Mouse (Mus musculus): ENCODE results near the gene Tbcc. TPM values are rescaled to one million over a fixed set of nuclear protein-coding genes. Genes with fewer than 3 reads are reported as not detected.
A peak's percentile ranks its signal among the peaks of the same experiment; 100 is the strongest.

Gene Tbcc
- total and polyA plus RNA-seq, 3 experiments, result 19.3 to 31.8 TPM; not detected in 1

DNA sequence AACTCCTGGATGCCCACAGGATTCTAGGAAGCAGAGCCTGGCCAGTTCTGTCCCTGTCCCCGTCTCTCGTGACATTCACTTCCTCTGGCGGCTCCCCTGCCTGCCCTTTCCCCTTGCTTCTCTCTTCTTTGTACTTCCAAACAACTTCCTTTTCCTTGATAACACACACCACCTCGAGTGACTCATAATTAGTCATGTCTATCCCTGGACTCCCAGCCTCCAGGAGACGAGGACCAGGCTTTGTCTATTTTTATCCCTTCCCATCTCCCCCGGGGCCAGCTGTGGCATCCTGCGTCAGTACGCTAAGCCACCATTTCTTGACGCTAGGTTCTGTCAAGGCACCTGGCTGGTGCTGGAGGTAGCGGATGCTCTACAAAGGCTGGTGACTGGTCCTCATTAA lies 16.4 kb upstream of the Tbcc start:
- Histone ChIP-seq H3K4me3 (ENCODE audit: control insufficient read depth in 1 of 2, insufficient read depth in 1 of 2, low read depth in 2 of 2, low read length in 2 of 2) (no peak overlapping the region), H3K27ac (ENCODE audit: control insufficient read depth, low read depth, low read length) (no peak overlapping the region), H3K4me1 (ENCODE audit: control insufficient read depth in 1 of 2, insufficient read depth in 2 of 2, low read length in 2 of 2) (peaks cover 5 to 27% of the 10 kb centered on the region in 2 experiments), H3K79me2 (ENCODE audit: control insufficient read depth, insufficient read depth, low read length, poor library complexity) (no peaks in the 10 kb centered on the region), H3K9ac (ENCODE audit: control insufficient read depth, low read depth, low read length, poor library complexity, severe bottlenecking) (0 out of 2 replicates have a peak overlapping the region, but pooled peaks have one; percentile 8), H3K36me3 (ENCODE audit: control insufficient read depth in 1 of 2, insufficient read depth in 2 of 2, low read length in 2 of 2) (peaks cover 0 to 15% of the 10 kb centered on the region in 2 experiments; a peak in 2 of 4 replicates), H3K9me3 (replicated peaks; ENCODE audit: insufficient read depth, low read length) (no peaks in the 10 kb centered on the region), H3K27me3 (ENCODE audit: control insufficient read depth in 1 of 2, insufficient read depth in 2 of 2, low read length in 2 of 2) (no peaks in the 10 kb centered on the region)
- DNase-seq (ENCODE audit: low read depth, low spot score), result peak; percentile 66
- no peak for TF ChIP-seq ZKSCAN1 (IDR thresholded peaks at IDR 0.05; ENCODE audit: low read depth, low read length)
- TF ChIP-seq POLR2AphosphoS5 (IDR thresholded peaks at IDR 0.05; ENCODE audit: borderline replicate concordance, low read depth, low read length), result no peak
- no peak for TF ChIP-seq MYC (IDR thresholded peaks at IDR 0.05; ENCODE audit: low read depth, low read length)
- TF ChIP-seq SMC3 (IDR thresholded peaks at IDR 0.05; ENCODE audit: low read depth, low read length), result no peak
- TF ChIP-seq SIN3A (IDR thresholded peaks at IDR 0.05; ENCODE audit: low read length), result no peak
- TF ChIP-seq EP300 (IDR thresholded peaks at IDR 0.05; ENCODE audit: low read depth in 1 of 2, low read length in 2 of 2), result no peak
- no peak for TF ChIP-seq KAT2A (conservative IDR thresholded peaks at IDR 0.05; ENCODE audit: low read depth, low read length)
- no peak for TF ChIP-seq ZC3H11A (IDR thresholded peaks at IDR 0.05; ENCODE audit: low read depth, low read length)
- no peak for TF ChIP-seq MAZ (IDR thresholded peaks at IDR 0.05; ENCODE audit: low read depth, low read length)
- no peak for TF ChIP-seq TBP (IDR thresholded peaks at IDR 0.05; ENCODE audit: low read depth, low read length)
- no peak; the same call in 1 of the 2 replicates for TF ChIP-seq ETS1 (IDR thresholded peaks at IDR 0.05; ENCODE audit: low read depth, low read length)
- no peak for TF ChIP-seq USF2 (IDR thresholded peaks at IDR 0.05; ENCODE audit: borderline replicate concordance in 1 of 2, insufficient read depth in 1 of 2, low read depth in 1 of 2, low read length in 2 of 2)
- no peak for TF ChIP-seq POLR2AphosphoS2 (IDR thresholded peaks at IDR 0.05; ENCODE audit: low read length)

DNA sequence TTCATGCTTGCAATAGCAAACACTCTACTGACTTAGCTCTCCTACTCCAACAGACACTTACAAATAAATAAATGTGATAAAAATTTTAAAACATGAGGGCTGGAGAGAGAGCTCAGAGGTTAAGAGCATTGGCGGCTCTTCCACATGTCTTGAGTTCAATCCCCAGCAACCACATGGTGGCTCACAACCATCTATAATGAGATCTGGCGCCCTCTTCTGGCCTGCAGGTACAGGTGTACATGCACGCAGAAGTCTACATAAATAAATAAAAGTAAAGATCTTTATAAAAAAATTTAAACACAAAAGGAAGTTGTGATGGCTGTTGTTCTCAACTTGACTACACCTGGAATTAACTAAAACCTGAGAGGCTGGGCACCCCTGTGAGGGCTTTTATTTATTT lies 14.9 kb upstream of the Tbcc start:
- Histone ChIP-seq H3K36me3 (ENCODE audit: control insufficient read depth in 1 of 2, insufficient read depth in 2 of 2, low read length in 2 of 2) (peaks cover 0 to 11% of the 10 kb centered on the region in 2 experiments; a peak in 2 of 4 replicates), H3K9me3 (replicated peaks; ENCODE audit: insufficient read depth, low read length) (no peaks in the 10 kb centered on the region), H3K27me3 (ENCODE audit: control insufficient read depth in 1 of 2, insufficient read depth in 2 of 2, low read length in 2 of 2) (no peaks in the 10 kb centered on the region), H3K79me2 (ENCODE audit: control insufficient read depth, insufficient read depth, low read length, poor library complexity) (no peaks in the 10 kb centered on the region), H3K27ac (ENCODE audit: control insufficient read depth, low read depth, low read length) (no peak overlapping the region), H3K4me1 (ENCODE audit: control insufficient read depth in 1 of 2, insufficient read depth in 2 of 2, low read length in 2 of 2) (peaks cover 6 to 33% of the 10 kb centered on the region in 2 experiments), H3K9ac (ENCODE audit: control insufficient read depth, low read depth, low read length, poor library complexity, severe bottlenecking) (no peak overlapping the region), H3K4me3 (ENCODE audit: control insufficient read depth in 1 of 2, insufficient read depth in 1 of 2, low read depth in 2 of 2, low read length in 2 of 2) (no peak overlapping the region)
- DNase-seq (ENCODE audit: low read depth, low spot score), result peak; percentile 47
- TF ChIP-seq ZMIZ1 (IDR thresholded peaks at IDR 0.05; ENCODE audit: low read depth, low read length) (no peak), KAT2A (conservative IDR thresholded peaks at IDR 0.05; ENCODE audit: low read depth, low read length) (no peak), USF1 (IDR thresholded peaks at IDR 0.05; ENCODE audit: low read depth, low read length) (no peak), USF2 (IDR thresholded peaks at IDR 0.05; ENCODE audit: borderline replicate concordance in 1 of 2, insufficient read depth in 1 of 2, low read depth in 1 of 2, low read length in 2 of 2) (no peak), RCOR1 (IDR thresholded peaks at IDR 0.05; ENCODE audit: low read depth, low read length) (no peak), NELFE (IDR thresholded peaks at IDR 0.05; ENCODE audit: low read depth, low read length) (no peak), ETS1 (IDR thresholded peaks at IDR 0.05; ENCODE audit: low read depth, low read length) (no peak), TAL1 (IDR thresholded peaks at IDR 0.05; ENCODE audit: low read length) (no peak), CHD2 (IDR thresholded peaks at IDR 0.05; ENCODE audit: low read length) (no peak), ZC3H11A (IDR thresholded peaks at IDR 0.05; ENCODE audit: low read depth, low read length) (peak; percentile 43), MYC (IDR thresholded peaks at IDR 0.05; ENCODE audit: low read depth, low read length) (peak; percentile 97), JUND (IDR thresholded peaks at IDR 0.05; ENCODE audit: low read depth, low read length) (no peak), TBP (IDR thresholded peaks at IDR 0.05; ENCODE audit: low read depth, low read length) (no peak), POLR2AphosphoS2 (IDR thresholded peaks at IDR 0.05; ENCODE audit: low read length) (no peak), SIN3A (IDR thresholded peaks at IDR 0.05; ENCODE audit: low read length) (no peak), GATA1 (IDR thresholded peaks at IDR 0.05; ENCODE audit: low read depth, low read length) (no peak), BHLHE40 (IDR thresholded peaks at IDR 0.05; ENCODE audit: borderline replicate concordance, low read depth, low read length) (no peak), CHD1 (IDR thresholded peaks at IDR 0.05; ENCODE audit: low read depth, low read length) (no peak), GABPA (IDR thresholded peaks at IDR 0.05; ENCODE audit: low read depth, low read length) (no peak), RAD21 (IDR thresholded peaks at IDR 0.05; ENCODE audit: low read depth, low read length) (peak; percentile 56), ZNF384 (IDR thresholded peaks at IDR 0.05; ENCODE audit: low read depth, low read length) (0 out of 2 replicates have a peak, but pooled peaks have one; percentile 21), POLR2A (IDR thresholded peaks at IDR 0.05; ENCODE audit: control insufficient read depth in 1 of 2, insufficient read depth in 1 of 2, low read depth in 1 of 2, low read length in 2 of 2, poor library complexity in 1 of 2) (no peak), MAX (IDR thresholded peaks at IDR 0.05; ENCODE audit: low read length) (peak; percentile 56), ELF1 (IDR thresholded peaks at IDR 0.05; ENCODE audit: low read depth, low read length) (no peak), MAFK (IDR thresholded peaks at IDR 0.05; ENCODE audit: borderline replicate concordance, low read depth, low read length) (no peak), SMC3 (IDR thresholded peaks at IDR 0.05; ENCODE audit: low read depth, low read length) (peak; percentile 63), E2F4 (IDR thresholded peaks at IDR 0.05; ENCODE audit: borderline replicate concordance, low read depth, low read length) (no peak), ZKSCAN1 (IDR thresholded peaks at IDR 0.05; ENCODE audit: low read depth, low read length) (no peak)

All from MEL (cell line).